Mouse (Mus musculus): ENCODE results near the gene Igbp1.

DNA sequence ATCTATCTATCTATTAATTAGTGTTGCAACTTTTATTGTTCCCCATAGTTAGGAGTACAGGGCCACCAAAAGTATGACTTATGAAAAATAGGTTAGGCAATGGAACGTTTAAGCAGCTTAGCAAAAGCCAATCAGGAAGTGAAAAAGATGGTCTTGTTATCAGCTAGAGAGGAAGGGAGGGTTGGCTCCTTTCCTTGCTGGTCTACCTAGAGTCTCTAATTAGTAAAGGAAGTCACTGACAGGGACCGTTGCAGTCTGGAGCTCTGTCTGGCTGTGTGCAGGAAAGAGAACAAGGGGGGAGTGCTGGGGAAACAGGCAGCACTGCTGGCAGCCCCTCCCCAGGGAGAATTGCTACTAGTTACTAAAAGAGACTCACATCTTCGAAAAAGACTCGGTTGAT, 26.0 kb upstream of the Igbp1 start:
- TF ChIP-seq MAX (IDR thresholded peaks at IDR 0.05; ENCODE audit: low read depth) (no peak), USF1 (IDR thresholded peaks at IDR 0.05; ENCODE audit: low read depth) (no peak)

Data from myocyte (in vitro differentiated cells).